ENCODE assay signal across 7 mouse cellular contexts in genomic region chr4:155172909-155173821, GRCm38 (mm10). TPM values are rescaled to one million over a fixed set of nuclear protein-coding genes. Genes with fewer than 3 reads are reported as not detected.
A peak's percentile ranks its signal among the peaks of the same experiment; 100 is the strongest.
DNase-seq lines count a peak whose midpoint lies in the region; ATAC-seq and TF ChIP-seq lines count a peak whose summit lies in the region.

No protein-coding gene starts in this region.

- no peaks in the 10 kb centered on the region for H3K27me3 ChIP-seq in kidney, adult 2 months (replicated peaks; ENCODE audit: control insufficient read depth, insufficient read depth, low read length)
- no peaks in the 10 kb centered on the region for H3K27me3 ChIP-seq in limb, embryonic 11.5 days (ENCODE audit: control insufficient read depth, insufficient read depth, low read length)
- no peaks in the 10 kb centered on the region for H3K27me3 ChIP-seq in midbrain, embryonic 14.5 days (ENCODE audit: control insufficient read depth, insufficient read depth, low read length)
- H3K27me3 ChIP-seq in stomach, postnatal 0 days (ENCODE audit: control insufficient read depth, insufficient read depth, low read length): no peaks in the 10 kb centered on the region

- 22% methylated on average over 21 of the region's 21 CpGs for WGBS in kidney, adult 2 months
- WGBS in limb, embryonic 11.5 days: 21% methylated on average over 21 of the region's 21 CpGs
- WGBS in midbrain, embryonic 14.5 days: 3% methylated on average over 21 of the region's 21 CpGs
- 14% methylated on average over 21 of the region's 21 CpGs for WGBS in stomach, postnatal 0 days

- peak; percentile 95 for DNase-seq in adrenal gland, postnatal 10 days
- peak; percentile 88 for DNase-seq in embryo, embryonic 9.5 days (ENCODE audit: extremely low spot score)
- DNase-seq in heart, adult 18-20 months: peak; percentile 90 to 95
- DNase-seq in kidney, adult 2 months: peak; percentile 98
- DNase-seq in limb, embryonic 11.5 days (ENCODE audit: low spot score): peak; percentile 85
- peak; percentile 88 for DNase-seq in midbrain, embryonic 14.5 days
- peak; percentile 97 for DNase-seq in stomach, postnatal 0 days (ENCODE audit: low spot score)

- H3K4me3 ChIP-seq in kidney, adult 2 months (ENCODE audit: insufficient read depth, low read depth, low read length): no peak overlapping the region
- no peak overlapping the region for H3K4me3 ChIP-seq in limb, embryonic 11.5 days (ENCODE audit: low read depth, low read length)
- H3K4me3 ChIP-seq in midbrain, embryonic 14.5 days (replicated peaks; ENCODE audit: low read depth, low read length): no peak overlapping the region
- H3K4me3 ChIP-seq in stomach, postnatal 0 days (ENCODE audit: low read depth, low read length): no peak overlapping the region

- no peak for TF ChIP-seq POLR2A in kidney, adult 2 months (IDR thresholded peaks at IDR 0.05; ENCODE audit: low read depth, low read length)

- H3K9me3 ChIP-seq in limb, embryonic 11.5 days (ENCODE audit: control insufficient read depth, low read length): no peaks in the 10 kb centered on the region
- H3K9me3 ChIP-seq in midbrain, embryonic 14.5 days (ENCODE audit: control insufficient read depth, low read length): no peaks in the 10 kb centered on the region
- H3K9me3 ChIP-seq in stomach, postnatal 0 days (ENCODE audit: control insufficient read depth, low read length): no peaks in the 10 kb centered on the region

- no peak for TF ChIP-seq CTCF in kidney, adult 2 months (conservative IDR thresholded peaks at IDR 0.05; ENCODE audit: insufficient read depth, insufficient read length, low read depth, low read length)
- no peak for TF ChIP-seq CTCF in stomach, postnatal 0 days (IDR thresholded peaks at IDR 0.05; ENCODE audit: low read depth)

- peak overlapping the region; percentile 19; the same call in 1 of the 2 replicates for H3K9ac ChIP-seq in limb, embryonic 11.5 days (ENCODE audit: low read length)
- H3K9ac ChIP-seq in midbrain, embryonic 14.5 days (replicated peaks; ENCODE audit: low read length): peak overlapping the region; percentile 27; the same call in 1 of the 2 replicates
- H3K9ac ChIP-seq in stomach, postnatal 0 days (ENCODE audit: low read length): peak overlapping the region; percentile 55

- peak overlapping the region; percentile 50 for H3K27ac ChIP-seq in kidney, adult 2 months (ENCODE audit: insufficient read depth, low read depth, low read length)
- H3K27ac ChIP-seq in limb, embryonic 11.5 days (replicated peaks; ENCODE audit: low read depth, low read length): peak overlapping the region; percentile 92
- peak overlapping the region; percentile 83 for H3K27ac ChIP-seq in midbrain, embryonic 14.5 days (replicated peaks; ENCODE audit: low read depth, low read length)
- H3K27ac ChIP-seq in stomach, postnatal 0 days (replicated peaks): peak overlapping the region; percentile 97

- H3K36me3 ChIP-seq in kidney, adult 2 months (ENCODE audit: control insufficient read depth, insufficient read depth, low read length): no peaks in the 10 kb centered on the region
- 0 out of 2 replicates have a peak, but pooled peaks cover 2% of the 10 kb centered on the region for H3K36me3 ChIP-seq in limb, embryonic 11.5 days (ENCODE audit: control insufficient read depth, insufficient read depth, low read length)
- H3K36me3 ChIP-seq in midbrain, embryonic 14.5 days (ENCODE audit: control insufficient read depth, insufficient read depth, low read length): no peaks in the 10 kb centered on the region
- no peaks in the 10 kb centered on the region for H3K36me3 ChIP-seq in stomach, postnatal 0 days (ENCODE audit: control insufficient read depth, insufficient read depth, low read length)

- TF ChIP-seq EP300 in stomach, postnatal 0 days (optimal IDR thresholded peaks at IDR 0.05): peak; percentile 81

- peak overlapping the region; percentile 16; the same call in 1 of the 2 replicates for H3K4me2 ChIP-seq in limb, embryonic 11.5 days (ENCODE audit: low read depth, severe bottlenecking)
- H3K4me2 ChIP-seq in midbrain, embryonic 14.5 days (ENCODE audit: low read length): peak overlapping the region; percentile 15
- peak overlapping the region; percentile 45 for H3K4me2 ChIP-seq in stomach, postnatal 0 days (replicated peaks; ENCODE audit: low read depth)

- H3K4me1 ChIP-seq in kidney, adult 2 months (ENCODE audit: control insufficient read depth, insufficient read depth, low read length): peaks cover 77% of the 10 kb centered on the region
- peaks cover 69% of the 10 kb centered on the region for H3K4me1 ChIP-seq in limb, embryonic 11.5 days (ENCODE audit: control insufficient read depth, insufficient read depth, low read length)
- H3K4me1 ChIP-seq in midbrain, embryonic 14.5 days (ENCODE audit: control insufficient read depth, insufficient read depth, low read length): peaks cover 64% of the 10 kb centered on the region
- H3K4me1 ChIP-seq in stomach, postnatal 0 days (replicated peaks; ENCODE audit: control insufficient read depth, insufficient read depth): peaks cover 43% of the 10 kb centered on the region

- ATAC-seq in limb, embryonic 11.5 days (ENCODE audit: insufficient number of reproducible peaks, low FRiP score, low TSS enrichment, low read depth): peak; percentile 88
- peak; percentile 83; the same call in 1 of the 2 replicates for ATAC-seq in midbrain, embryonic 14.5 days (ENCODE audit: low FRiP score, low TSS enrichment)
- peak; percentile 95 for ATAC-seq in stomach, postnatal 0 days (ENCODE audit: low FRiP score, low TSS enrichment)

RNA-seq across cellular contexts. Expression of gene Ski, which starts 49.2 kb away (rescaled TPM):
- total RNA-seq in adrenal gland, postnatal 10 days (2021): 10 to 100 TPM; 65.3 to 80.4 TPM
- 10 to 100 TPM; 48.6 to 50.2 TPM for total RNA-seq in heart, adult 18-20 months (2021)
- polyA plus RNA-seq in kidney, adult 2 months (2012; rRNA removed): 40.4 and 43.9 TPM in 2 replicates
- 17.7 and 17.8 TPM in 2 replicates for polyA plus RNA-seq in limb, embryonic 11.5 days (2014; fragmentation: Nextera tagmentation; extraction: Ambion mirVana)
- polyA plus RNA-seq in midbrain, embryonic 14.5 days (2014; fragmentation: Nextera tagmentation; extraction: Ambion mirVana): 14.3 and 15.4 TPM in 2 replicates
- 9.7 and 10.8 TPM in 2 replicates for polyA plus RNA-seq in stomach, postnatal 0 days (2015; fragmentation: Nextera tagmentation; extraction: Ambion mirVana)
